Mouse (Mus musculus): ENCODE data around the gene Aspm. TPM values are rescaled to one million over a fixed set of nuclear protein-coding genes. Genes with fewer than 3 reads are reported as not detected.
"Not testable (repeated sequence)": the region's sequence is repeated elsewhere in the genome, so short reads cannot be mapped to it uniquely, and the experiment has no call there.

The Aspm gene
- 10.5 and 10.8 TPM in 2 replicates for polyA plus RNA-seq (2012; ENCODE audit: insufficient read depth, insufficient read length, missing spikeins)

- TF ChIP-seq CTCF (IDR thresholded peaks at IDR 0.05; ENCODE audit: low read depth, low read length) (no peak), POLR2A (IDR thresholded peaks at IDR 0.05; ENCODE audit: borderline replicate concordance, low read depth, low read length) (no peak)
- peaks cover 7% of the 10 kb centered on the region; the same call in 1 of the 2 replicates for H3K4me1 ChIP-seq (ENCODE audit: control insufficient read depth, insufficient read depth, low read length)
- H3K27ac ChIP-seq (ENCODE audit: insufficient read depth, low read depth, low read length), result peak within 1 kb of the TSS; percentile 28
- H3K4me3 ChIP-seq (ENCODE audit: insufficient read depth, low read length), result peak within 1 kb of the TSS; percentile 82
Observed at GRCm38 (mm10) chr1:139454340-139455225, at the start of gene Aspm. Gene Aspm, plus strand, starts transcription at chr1:139454772.

- TF ChIP-seq POLR2A (IDR thresholded peaks at IDR 0.05; ENCODE audit: borderline replicate concordance, low read depth, low read length), result no peak
- TF ChIP-seq CTCF (IDR thresholded peaks at IDR 0.05; ENCODE audit: low read depth, low read length), result no peak
- no peak overlapping the region for H3K27ac ChIP-seq (ENCODE audit: insufficient read depth, low read depth, low read length)
- H3K4me3 ChIP-seq (ENCODE audit: insufficient read depth, low read length), result no peak overlapping the region
- H3K4me1 ChIP-seq (ENCODE audit: control insufficient read depth, insufficient read depth, low read length), result no peaks in the 10 kb centered on the region
Observed at GRCm38 (mm10) chr1:139405766-139406165, 48.8 kb upstream of the Aspm start.

- H3K27ac ChIP-seq (ENCODE audit: insufficient read depth, low read depth, low read length), result no peak overlapping the region
- TF ChIP-seq POLR2A (IDR thresholded peaks at IDR 0.05; ENCODE audit: borderline replicate concordance, low read depth, low read length) (no peak), CTCF (IDR thresholded peaks at IDR 0.05; ENCODE audit: low read depth, low read length) (no peak)
- H3K4me3 ChIP-seq (ENCODE audit: insufficient read depth, low read length), result no peak overlapping the region
- H3K4me1 ChIP-seq (ENCODE audit: control insufficient read depth, insufficient read depth, low read length), result no peaks in the 10 kb centered on the region
Observed at GRCm38 (mm10) chr1:139407701-139408100, 46.9 kb upstream of the Aspm start.

- not testable (repeated sequence) for H3K27ac ChIP-seq (ENCODE audit: insufficient read depth, low read depth, low read length); H3K4me1 ChIP-seq (ENCODE audit: control insufficient read depth, insufficient read depth, low read length); H3K4me3 ChIP-seq (ENCODE audit: insufficient read depth, low read length)
Observed at GRCm38 (mm10) chr1:139412365-139412764, 42.2 kb upstream of the Aspm start.

- TF ChIP-seq POLR2A (IDR thresholded peaks at IDR 0.05; ENCODE audit: borderline replicate concordance, low read depth, low read length) (no peak), CTCF (IDR thresholded peaks at IDR 0.05; ENCODE audit: low read depth, low read length) (no peak)
- Histone ChIP-seq H3K4me1 (ENCODE audit: control insufficient read depth, insufficient read depth, low read length) (no peaks in the 10 kb centered on the region), H3K27ac (ENCODE audit: insufficient read depth, low read depth, low read length) (no peak overlapping the region), H3K4me3 (ENCODE audit: insufficient read depth, low read length) (no peak overlapping the region)
Observed at GRCm38 (mm10) chr1:139413465-139413864, 41.1 kb upstream of the Aspm start.

GRCm38 (mm10) chr1:139421521-139421874 lies 33.1 kb upstream of the Aspm start:
- Histone ChIP-seq H3K4me1 (ENCODE audit: control insufficient read depth, insufficient read depth, low read length) (peaks cover 11% of the 10 kb centered on the region), H3K4me3 (ENCODE audit: insufficient read depth, low read length) (peak overlapping the region; percentile 89), H3K27ac (ENCODE audit: insufficient read depth, low read depth, low read length) (no peak overlapping the region)
- TF ChIP-seq CTCF (IDR thresholded peaks at IDR 0.05; ENCODE audit: low read depth, low read length) (no peak), POLR2A (IDR thresholded peaks at IDR 0.05; ENCODE audit: borderline replicate concordance, low read depth, low read length) (no peak)

- Histone ChIP-seq H3K4me3 (ENCODE audit: insufficient read depth, low read length) (peak within 1 kb of the TSS; percentile 89), H3K4me1 (ENCODE audit: control insufficient read depth, insufficient read depth, low read length) (peaks cover 11% of the 10 kb centered on the region), H3K27ac (ENCODE audit: insufficient read depth, low read depth, low read length) (peak within 1 kb of the TSS; percentile 60)
- TF ChIP-seq POLR2A (IDR thresholded peaks at IDR 0.05; ENCODE audit: borderline replicate concordance, low read depth, low read length) (0 out of 2 replicates have a peak, but pooled peaks have one; percentile 36), CTCF (IDR thresholded peaks at IDR 0.05; ENCODE audit: low read depth, low read length) (peak; percentile 55)
Observed at GRCm38 (mm10) chr1:139421875-139422791, 32.4 kb upstream of the Aspm start, which contains the start of gene Zbtb41. Gene Zbtb41, plus strand, starts transcription at chr1:139422288.

GRCm38 (mm10) chr1:139422941-139423340 lies 31.6 kb upstream of the Aspm start:
- Histone ChIP-seq H3K4me1 (ENCODE audit: control insufficient read depth, insufficient read depth, low read length) (peaks cover 11% of the 10 kb centered on the region), H3K4me3 (ENCODE audit: insufficient read depth, low read length) (peak overlapping the region; percentile 89), H3K27ac (ENCODE audit: insufficient read depth, low read depth, low read length) (no peak overlapping the region)
- TF ChIP-seq CTCF (IDR thresholded peaks at IDR 0.05; ENCODE audit: low read depth, low read length) (no peak), POLR2A (IDR thresholded peaks at IDR 0.05; ENCODE audit: borderline replicate concordance, low read depth, low read length) (no peak)

- TF ChIP-seq POLR2A (IDR thresholded peaks at IDR 0.05; ENCODE audit: borderline replicate concordance, low read depth, low read length), result no peak
- no peak for TF ChIP-seq CTCF (IDR thresholded peaks at IDR 0.05; ENCODE audit: low read depth, low read length)
- H3K27ac ChIP-seq (ENCODE audit: insufficient read depth, low read depth, low read length), result no peak overlapping the region
- no peak overlapping the region for H3K4me3 ChIP-seq (ENCODE audit: insufficient read depth, low read length)
- H3K4me1 ChIP-seq (ENCODE audit: control insufficient read depth, insufficient read depth, low read length), result peaks cover 11% of the 10 kb centered on the region
Observed at GRCm38 (mm10) chr1:139423931-139424330, 30.6 kb upstream of the Aspm start.

Data from bone marrow macrophage, adult 2 months (primary cell).